Mouse (Mus musculus): ENCODE measurements around the gene Thbs4.

Thbs4 gene

DNA sequence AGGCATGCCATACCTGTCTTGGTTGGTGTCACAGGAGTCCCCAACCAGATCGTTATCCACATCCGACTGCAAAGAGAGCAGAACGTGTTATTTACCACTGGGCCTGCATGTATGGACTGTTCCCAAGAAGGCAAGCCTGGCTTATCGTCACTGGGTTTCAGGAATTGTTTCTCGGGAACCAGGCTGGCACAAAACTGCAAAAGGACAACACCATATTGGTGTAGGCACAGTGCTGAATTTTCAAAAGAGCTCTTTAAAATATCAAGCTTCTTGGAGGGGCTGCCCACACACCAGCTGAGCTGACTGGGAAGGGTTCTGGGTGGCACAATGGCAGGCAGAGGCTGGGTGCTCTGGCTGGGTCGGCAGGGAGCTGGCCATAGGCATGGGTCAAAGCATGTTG, 34.1 kb downstream of the Thbs4 start:
- no peak for DNase-seq (ENCODE audit: low spot score)

GRCm38 (mm10) chr13:92759096-92759495, 35.5 kb downstream of the Thbs4 start:
- DNase-seq (ENCODE audit: low spot score) = no peak

DNA sequence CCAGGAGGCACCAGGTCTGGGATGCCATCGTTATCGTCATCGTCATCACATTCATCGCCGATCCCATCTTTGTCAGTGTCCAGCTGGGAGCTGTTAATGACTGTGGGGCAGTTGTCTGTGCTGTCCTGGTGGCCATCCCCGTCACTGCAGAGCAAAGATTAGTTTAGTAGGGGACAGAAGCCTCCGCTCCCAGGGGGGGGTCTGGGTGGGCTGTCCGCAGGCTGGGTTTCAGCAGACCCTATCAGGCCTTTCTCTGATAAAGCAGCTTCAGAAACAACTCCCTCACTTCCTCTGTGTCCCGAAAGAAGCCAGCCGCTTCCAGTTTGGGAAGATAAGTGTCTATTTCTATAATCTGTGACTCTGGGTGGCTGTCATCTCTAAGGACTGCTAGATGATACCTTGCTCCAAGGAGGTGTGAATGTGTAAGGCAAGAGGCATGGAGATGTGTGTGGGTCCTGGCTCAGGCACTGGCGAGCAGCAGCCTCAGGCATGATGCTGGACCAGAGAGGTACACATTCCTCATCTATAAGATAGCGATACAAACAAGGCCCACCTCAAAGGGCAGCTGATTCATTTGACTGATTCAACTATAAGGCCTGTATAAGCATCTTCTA, 36.5 kb downstream of the Thbs4 start:
- no peak for DNase-seq (ENCODE audit: low spot score)

DNA sequence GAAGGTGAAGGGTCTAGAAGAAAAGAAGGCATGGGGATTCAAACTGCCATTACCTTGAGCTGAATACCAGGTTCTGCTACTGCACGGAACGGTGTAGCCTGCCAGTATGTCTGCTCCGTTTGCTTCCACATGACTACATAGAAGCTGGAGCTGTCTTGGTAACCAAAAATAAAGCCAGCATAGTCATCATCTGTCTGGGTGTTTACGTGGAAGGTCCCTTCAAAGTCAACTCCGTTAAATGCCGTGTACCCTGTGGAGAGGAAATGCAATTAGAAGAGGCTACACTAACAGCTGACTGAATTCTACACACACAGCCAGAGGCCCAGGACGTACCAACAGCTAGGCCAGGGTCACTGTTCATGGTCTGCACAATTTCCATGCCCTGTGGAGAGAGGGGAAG, 39.6 kb downstream of the Thbs4 start:
- no peak for DNase-seq (ENCODE audit: low spot score)

- DNase-seq (ENCODE audit: low spot score) = no peak
Observed at GRCm38 (mm10) chr13:92753676-92754075, 40.9 kb downstream of the Thbs4 start.

DNA sequence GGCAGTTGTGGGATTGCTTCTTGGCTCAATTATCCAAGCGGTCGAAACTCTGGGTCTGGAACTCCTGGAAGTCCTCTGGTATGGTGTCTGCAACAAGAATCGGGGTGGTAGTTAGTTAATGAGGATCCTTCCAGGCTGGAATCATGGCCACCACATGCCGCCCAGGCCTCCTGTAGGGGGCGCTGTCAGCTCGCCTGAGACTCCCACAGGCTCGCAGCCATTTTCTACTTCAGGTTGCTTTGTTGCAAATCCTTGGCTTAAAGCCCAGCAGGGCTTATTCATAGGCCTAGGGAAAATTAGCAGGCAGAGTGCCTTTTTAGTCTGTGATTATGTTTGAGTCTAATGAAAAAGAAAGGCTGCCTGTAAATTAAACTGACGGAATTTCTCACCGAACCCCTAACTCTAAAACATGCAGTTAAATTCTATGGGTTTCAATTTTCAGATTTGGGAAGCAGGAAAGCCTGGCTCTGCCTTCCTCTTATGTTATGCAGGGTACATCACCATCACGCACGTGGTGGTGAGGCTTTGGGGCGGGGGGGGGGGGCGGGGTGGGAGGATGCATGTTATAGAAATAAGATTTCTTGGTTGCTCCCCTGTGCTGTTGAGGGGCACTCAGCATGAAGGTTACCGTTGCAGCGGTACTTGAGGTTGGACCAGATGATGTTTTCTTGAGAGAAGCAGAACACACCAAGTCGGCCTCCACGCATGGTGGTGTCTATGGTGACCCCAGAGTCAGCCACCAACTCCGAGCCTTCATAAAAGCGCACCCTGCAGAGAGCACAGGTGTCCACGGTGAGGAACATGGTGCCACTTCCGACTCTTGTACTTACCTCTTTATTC, 42.7 kb downstream of the Thbs4 start:
- DNase-seq (ENCODE audit: low spot score) = peak; percentile 37

DNA sequence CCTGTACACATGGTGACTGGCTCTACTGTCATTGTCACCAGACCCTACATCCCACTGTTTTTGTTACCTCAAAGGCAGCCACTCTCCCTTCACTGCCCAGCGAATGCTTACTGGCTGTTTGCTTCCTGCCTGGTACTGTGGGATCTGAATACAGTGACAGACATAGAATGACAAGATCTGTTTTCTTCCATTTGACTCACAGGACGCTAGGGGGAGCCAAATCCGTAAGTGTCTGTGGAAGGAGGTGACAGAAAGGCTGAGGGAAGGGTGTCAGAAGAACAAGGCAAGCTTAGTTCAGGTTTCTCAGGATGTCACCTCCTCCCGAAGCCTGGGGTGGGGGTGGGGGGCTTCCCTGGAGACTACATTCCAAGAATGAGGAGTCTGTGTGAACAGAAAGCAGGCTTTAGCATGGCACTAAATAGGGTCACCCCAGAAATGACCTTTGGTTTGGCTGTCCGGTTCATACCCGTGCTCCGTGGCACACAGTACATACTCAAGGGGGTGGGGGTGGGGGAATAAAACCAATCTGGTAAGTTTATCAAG, 43.6 kb downstream of the Thbs4 start:
- DNase-seq (ENCODE audit: low spot score) = peak; percentile 70

GRCm38 (mm10) chr13:92743337-92743736, 51.3 kb downstream of the Thbs4 start:
- peak; percentile 80 for DNase-seq (ENCODE audit: low spot score)

GRCm38 (mm10) chr13:92742886-92743285, 51.7 kb downstream of the Thbs4 start:
- DNase-seq (ENCODE audit: low spot score) = peak; percentile 28

DNA sequence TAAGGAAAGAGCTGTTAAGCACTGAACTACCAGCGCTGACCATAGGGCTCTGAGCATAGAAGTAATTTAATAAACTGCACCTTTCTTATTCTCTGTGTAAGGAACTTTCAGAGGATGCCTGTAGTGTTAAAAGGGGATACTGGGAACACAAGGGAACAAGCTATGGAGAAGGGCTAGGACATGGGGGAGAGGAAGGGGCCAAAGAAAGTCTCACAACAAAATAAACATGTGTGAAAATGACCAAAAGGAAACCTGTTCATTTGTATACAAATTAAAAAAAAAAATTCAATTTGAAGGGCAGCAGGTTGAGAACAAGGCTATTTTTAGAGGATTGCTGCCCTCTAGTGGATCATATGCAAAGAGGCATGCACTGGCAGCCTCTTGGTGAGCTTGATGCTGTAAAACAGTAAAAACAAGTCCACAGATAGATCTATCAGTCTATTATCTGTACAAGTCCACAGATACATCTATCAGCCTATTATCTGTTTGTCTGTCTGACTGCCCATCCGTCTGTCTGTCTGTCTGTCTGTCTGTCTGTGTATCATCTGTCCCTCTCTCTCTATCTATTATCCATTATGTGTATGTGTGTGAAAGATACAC, 53.8 kb downstream of the Thbs4 start:
- DNase-seq (ENCODE audit: low spot score) = peak; percentile 65

- DNase-seq (ENCODE audit: low spot score) = no peak
Observed at GRCm38 (mm10) chr13:92739858-92740257, 54.8 kb downstream of the Thbs4 start.

DNA sequence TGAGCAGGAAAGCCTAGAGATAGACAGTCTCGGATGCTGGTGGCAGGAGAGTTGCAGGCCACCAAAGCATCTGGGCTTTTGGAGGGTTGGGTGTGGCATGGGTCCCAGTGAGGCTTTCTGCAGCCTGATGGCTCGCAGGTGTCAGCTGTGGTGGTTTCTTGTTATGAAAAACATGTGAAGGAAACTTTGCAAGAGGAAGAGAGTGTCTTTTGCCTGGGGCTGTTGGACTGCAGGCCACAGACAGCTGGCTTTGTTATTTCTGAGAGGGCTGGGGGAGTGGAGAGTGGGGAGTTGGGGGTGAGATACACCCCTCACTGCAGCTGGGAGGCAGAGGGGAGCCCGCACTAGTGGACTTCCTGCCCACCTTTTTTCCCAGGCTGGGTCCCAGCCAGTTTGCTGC, 55.8 kb downstream of the Thbs4 start:
- no peak for DNase-seq (ENCODE audit: low spot score)

DNA sequence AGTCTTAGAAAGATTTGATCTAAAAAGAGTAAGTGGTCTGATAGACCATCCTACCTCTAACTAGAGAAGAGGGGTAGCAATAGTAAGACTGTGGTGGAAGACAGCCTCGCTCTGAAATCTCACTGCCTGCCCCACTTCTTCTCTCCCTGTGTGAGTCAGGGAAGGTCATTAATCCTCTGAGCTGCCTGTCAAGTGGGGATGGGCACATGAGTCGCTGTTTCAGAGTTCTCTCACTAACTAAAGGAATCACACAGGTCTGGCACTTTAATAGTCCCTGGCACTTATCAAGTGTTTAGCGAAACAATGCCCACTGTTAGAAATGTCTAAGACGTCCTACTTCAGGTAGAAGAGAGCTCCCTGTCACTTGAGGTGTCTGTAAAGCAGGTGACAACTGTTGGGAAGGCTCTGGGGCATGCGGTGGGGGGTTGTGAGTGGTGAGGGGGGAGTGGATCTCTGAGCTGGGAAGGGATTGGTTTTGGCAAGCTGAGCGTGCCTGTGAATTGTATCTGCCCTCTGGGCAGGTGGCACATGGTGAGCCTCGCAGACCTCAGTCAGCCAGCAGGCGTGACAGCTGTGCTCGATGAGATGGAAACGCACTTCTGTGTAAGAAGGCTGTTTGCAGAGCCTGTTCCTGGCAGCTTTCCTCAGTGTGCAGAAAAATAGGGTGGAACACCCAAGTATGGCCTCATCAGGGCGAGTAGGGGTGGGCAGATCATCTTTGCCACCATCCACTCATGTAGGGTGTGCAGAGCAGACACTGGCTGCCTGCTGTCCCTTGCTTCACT, 57.9 kb downstream of the Thbs4 start:
- no peak for DNase-seq (ENCODE audit: low spot score)

DNA sequence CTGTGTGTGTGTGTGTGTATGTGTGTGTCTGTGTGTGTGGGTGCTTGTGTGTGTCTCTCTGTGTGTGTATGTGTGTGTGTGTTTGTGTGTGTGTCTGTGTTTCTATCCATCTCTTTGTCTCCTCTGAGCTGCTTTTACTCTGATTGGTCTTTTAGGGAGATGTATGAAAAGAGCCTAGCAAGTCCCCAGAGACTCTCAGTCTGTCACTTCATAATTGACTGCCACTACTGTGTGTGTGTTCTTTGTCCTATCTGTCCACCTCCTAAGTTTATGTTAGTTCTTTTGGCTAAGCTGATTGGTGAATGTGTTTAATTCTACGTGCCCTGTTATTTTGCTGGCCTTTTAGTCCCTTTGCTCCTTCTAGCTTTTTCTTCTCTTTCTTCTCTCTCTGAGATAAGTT, 58.9 kb downstream of the Thbs4 start:
- DNase-seq (ENCODE audit: low spot score) = no peak

DNA sequence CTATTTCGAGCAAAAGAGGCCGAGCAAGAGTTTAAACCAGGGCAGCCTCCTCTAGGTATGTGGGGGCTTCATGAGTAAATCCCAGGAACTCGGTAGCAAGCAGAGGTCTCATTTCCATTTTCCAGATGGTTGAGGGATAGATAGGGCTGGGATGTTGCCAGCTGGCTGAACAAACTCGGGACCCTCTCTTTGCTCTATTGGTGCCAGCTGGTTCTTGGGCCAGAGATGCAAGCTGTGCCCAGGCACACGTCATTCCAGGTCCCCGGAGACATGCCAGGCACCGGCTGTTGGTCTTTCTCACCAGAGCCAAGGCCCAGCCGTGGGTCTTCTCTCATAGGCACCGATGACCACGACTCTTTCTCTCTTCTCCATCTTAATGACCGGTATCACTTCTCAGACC, 60.9 kb downstream of the Thbs4 start:
- no peak for DNase-seq (ENCODE audit: low spot score)

DNA sequence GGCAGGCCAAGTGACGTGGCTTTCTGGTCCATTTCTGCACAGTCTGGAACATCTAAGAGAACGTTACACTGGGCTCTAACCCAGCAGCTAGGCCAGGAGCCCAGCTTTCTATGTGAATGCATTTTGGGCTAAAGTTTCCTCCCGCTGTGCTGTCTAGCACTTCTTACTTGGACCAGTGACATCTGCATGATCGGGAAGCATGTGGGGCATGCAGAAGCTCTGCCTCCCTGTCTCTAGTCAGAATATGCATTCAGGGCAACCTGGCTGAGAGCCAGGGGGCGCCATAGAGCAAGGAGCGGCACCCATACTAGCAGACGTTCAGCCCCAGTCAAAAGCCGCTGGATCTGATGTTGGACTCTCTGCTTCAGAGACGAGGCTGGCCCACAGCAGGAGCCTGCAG, 61.4 kb downstream of the Thbs4 start:
- DNase-seq (ENCODE audit: low spot score) = peak; percentile 61

DNA sequence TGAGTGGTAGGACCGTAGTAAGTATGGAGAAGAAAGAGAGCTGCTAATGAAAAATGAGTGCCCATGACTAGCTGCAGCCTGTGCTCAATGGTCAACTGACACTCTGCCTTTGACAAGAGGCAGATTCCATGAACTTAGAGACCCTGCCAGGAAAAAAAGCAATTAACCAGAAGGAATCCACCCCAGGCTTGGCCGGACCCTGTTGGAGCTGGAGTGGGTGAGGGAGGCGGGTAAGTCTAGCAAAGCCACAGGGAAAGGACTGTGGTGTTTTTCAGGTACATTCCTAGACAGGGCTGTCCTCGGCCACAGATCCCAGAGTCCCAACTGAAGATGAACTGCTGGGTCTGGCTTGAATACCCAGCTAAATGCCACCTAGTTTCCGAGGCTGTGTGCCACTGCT, 61.8 kb downstream of the Thbs4 start:
- no peak for DNase-seq (ENCODE audit: low spot score)

DNA sequence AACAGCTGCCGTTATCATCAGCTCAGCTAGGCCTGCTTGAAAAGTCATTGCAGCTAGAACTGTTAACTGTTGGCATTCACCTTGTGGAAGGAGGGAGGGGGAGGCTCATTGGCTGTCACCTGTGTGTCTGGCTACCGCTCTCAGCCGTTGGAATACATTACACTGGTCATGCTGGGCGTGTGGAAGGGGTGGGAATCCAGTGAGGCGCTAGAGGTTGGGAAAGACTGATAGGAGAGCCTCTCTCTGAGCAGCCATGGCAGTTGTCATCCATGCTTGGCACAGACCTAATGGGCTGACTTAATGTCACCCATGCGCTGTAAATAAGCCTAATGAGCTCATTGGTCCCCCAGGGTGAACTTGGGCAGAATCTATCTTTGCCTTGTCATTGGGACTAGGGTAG, 62.8 kb downstream of the Thbs4 start:
- no peak for DNase-seq (ENCODE audit: low spot score)

- DNase-seq (ENCODE audit: low spot score) = no peak
Observed at GRCm38 (mm10) chr13:92729811-92730210, 64.8 kb downstream of the Thbs4 start.

DNA sequence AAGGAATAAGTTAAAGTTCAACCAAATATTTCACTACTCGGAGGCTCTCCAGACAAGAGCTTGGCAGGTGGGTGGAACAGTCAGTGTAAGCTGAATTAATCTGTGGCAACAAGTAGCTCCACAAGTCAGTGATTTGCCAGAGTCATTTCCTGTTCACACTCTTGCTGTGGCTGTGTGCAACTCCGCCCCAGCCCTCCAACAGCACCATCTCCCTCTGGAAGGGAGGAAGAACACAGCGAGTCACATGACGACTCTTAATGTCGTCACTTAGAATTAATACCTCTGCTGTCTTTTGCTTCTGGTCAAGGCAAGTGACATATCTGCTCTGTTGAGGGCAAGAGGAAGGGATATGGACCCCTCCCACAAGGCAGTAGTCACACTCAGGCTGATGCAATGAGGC, 72.2 kb downstream of the Thbs4 start:
- DNase-seq (ENCODE audit: low spot score) = no peak

- no peak for DNase-seq (ENCODE audit: low spot score)
Observed at GRCm38 (mm10) chr13:92721006-92721405, 73.6 kb downstream of the Thbs4 start.

Measured in c-Kit-positive CD71-positive TER-119-positive erythroid progenitor cells, embryonic 14.5 days (primary cell).